Mouse (Mus musculus): ENCODE measurements around the gene Adamts17.

DNA sequence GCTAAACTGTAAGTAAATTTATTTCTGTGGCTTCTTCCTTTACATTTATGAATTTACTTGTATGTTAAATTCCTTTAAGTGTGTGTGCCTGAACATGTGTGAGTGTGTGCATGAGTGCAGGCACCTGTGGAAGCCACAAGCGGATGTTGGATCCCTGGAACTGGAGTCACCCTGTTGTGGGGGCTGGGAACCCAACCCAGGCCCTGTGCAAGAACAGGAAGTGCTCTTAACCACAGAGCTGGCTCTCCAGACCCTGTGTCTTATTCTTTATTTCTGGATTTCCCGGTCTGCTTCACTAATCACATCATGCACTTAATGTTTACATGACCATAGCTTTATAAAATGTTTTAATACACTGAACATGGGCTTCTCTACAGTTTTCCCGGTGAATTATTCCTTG lies 180.4 kb downstream of the Adamts17 start:
- TF ChIP-seq CTCF (IDR thresholded peaks at IDR 0.05) (no peak), POLR2A (IDR thresholded peaks at IDR 0.05; ENCODE audit: insufficient read depth, low read depth, low read length) (no peak)
